Mouse (Mus musculus) cerebellum, postnatal 25 days (tissue): ENCODE measurements at regions not wholly inside any gene's neighbourhood (a gene's known extent, or its start where the extent isn't known, plus 50 kb on each side); places are given as distances from the start of the nearest gene placed in this dataset.

Experiments used
- DNase-seq, 2 experiments: peaks; one replicate each; pipeline ENCODE4 v3.0.0; 2021; ENCODE audit warnings: mixed read lengths in 2 of 2

- no peak for DNase-seq
Measured at GRCm38 (mm10) chr11:92858170-92858569, 239.7 kb upstream of the Car10 start.

DNA sequence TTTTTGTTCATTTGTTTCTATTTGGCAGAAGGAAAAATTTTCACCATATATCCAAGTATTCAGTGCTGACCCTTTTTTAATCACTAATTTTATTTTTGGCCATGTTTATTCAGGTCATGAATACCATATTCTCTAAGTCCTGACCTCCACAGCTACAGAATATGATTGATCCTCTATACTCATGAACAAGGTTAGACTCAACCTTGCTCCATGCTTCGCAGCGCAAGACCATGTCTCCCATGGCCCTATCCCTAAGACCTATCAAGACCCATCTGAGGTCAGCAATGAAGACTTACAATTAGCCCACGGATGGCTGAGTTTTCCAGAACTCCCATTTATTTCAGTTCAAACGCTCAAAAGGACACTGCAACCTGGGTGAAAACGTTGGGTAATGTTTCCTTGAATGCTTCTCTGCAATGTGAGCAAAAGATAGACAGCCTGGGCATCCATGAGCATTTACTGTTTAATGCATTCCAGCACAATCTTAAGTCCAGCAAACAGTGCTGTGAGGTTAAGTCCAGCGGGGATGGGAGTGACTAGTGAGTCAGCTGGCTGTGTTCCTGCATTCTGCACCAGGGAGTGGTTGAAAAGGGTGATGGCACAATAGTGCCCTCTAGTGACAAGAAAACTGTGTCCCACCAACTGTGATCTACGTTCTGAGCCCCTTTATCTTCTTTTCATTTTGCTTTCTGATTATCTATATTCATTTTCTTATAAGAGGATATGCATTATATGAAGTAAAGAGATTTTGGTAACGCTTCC lies 208.0 kb upstream of the Car10 start:
- peak; percentile 13 to 57 for DNase-seq

- no peak for DNase-seq
Measured at GRCm38 (mm10) chr11:92899296-92899695, 198.5 kb upstream of the Car10 start.
